Comparison of ENCODE assay signal across 9 mouse cellular contexts in genomic region chr4:129500607-129501566, GRCm38 (mm10). TPM values are rescaled to one million over a fixed set of nuclear protein-coding genes. Genes with fewer than 3 reads are reported as not detected.
DNase-seq lines count a peak whose midpoint lies in the region; ATAC-seq and TF ChIP-seq lines count a peak whose summit lies in the region.
"Had no signal": no experiment of that assay in that cellular context is flagged by ENCODE, and none has a peak within 500 bp of the region (broad histone marks: within the 10 kb centered on the region; RNA-seq: fewer than 3 reads in every experiment).

No protein-coding gene starts in this region.

- peak; percentile 52; the same call in 1 of the 2 replicates for ATAC-seq in frontal cortex, adult (ENCODE audit: low TSS enrichment)
- ATAC-seq in hindbrain, embryonic 11.5 days (ENCODE audit: low FRiP score) = peak; percentile 90

- intact Hi-C loops in left cerebral cortex, adult 2 months (cut with DNase I) = no loop called here

- H3K4me1 ChIP-seq in hindbrain, embryonic 11.5 days (replicated peaks; ENCODE audit: control insufficient read depth, insufficient read depth, low read length) = peaks cover 7% of the 10 kb centered on the region

- H3K9me3 ChIP-seq in hindbrain, embryonic 11.5 days (ENCODE audit: control insufficient read depth, low read length) = no peaks in the 10 kb centered on the region

- peak overlapping the region; percentile 60 for H3K9ac ChIP-seq in hindbrain, embryonic 11.5 days (ENCODE audit: low read depth, low read length)

- no peaks in the 10 kb centered on the region for H3K79me2 ChIP-seq in macrophage (ENCODE audit: inconsistent target)

- peak overlapping the region; percentile 79 for H3K4me2 ChIP-seq in hindbrain, embryonic 11.5 days (replicated peaks; ENCODE audit: low read depth, low read length)

- H3K36me3 ChIP-seq in hindbrain, embryonic 11.5 days (ENCODE audit: control insufficient read depth, insufficient read depth, low read length) = no peaks in the 10 kb centered on the region
- H3K36me3 ChIP-seq in macrophage (ENCODE audit: inconsistent target) = no peaks in the 10 kb centered on the region

- peak overlapping the region; percentile 47 for H3K4me3 ChIP-seq in hindbrain, embryonic 11.5 days (ENCODE audit: low read depth, low read length)
- H3K4me3 ChIP-seq in left cerebral cortex, adult 2 months = peak overlapping the region; percentile 81
- H3K4me3 ChIP-seq in macrophage (ENCODE audit: inconsistent target) = peak overlapping the region; percentile 31

- TF ChIP-seq CTCF in left cerebral cortex, adult 2 months (IDR thresholded peaks at IDR 0.05) = no peak

- peak overlapping the region; percentile 70 for H3K27ac ChIP-seq in hindbrain, embryonic 11.5 days (ENCODE audit: low read depth, low read length)
- H3K27ac ChIP-seq in left cerebral cortex, adult 2 months = peak overlapping the region; percentile 85
- peak overlapping the region; percentile 62 for H3K27ac ChIP-seq in macrophage

- WGBS in hindbrain, embryonic 11.5 days = 2% methylated on average over 43 of the region's 49 CpGs
- 5% methylated on average over 47 of the region's 49 CpGs for WGBS in macrophage (ENCODE audit: missing documents)

- no peaks in the 10 kb centered on the region for H3K27me3 ChIP-seq in hindbrain, embryonic 11.5 days (ENCODE audit: control insufficient read depth, insufficient read depth, low read length)

- DNase-seq in Muller cell, postnatal 12 days (ENCODE audit: inconsistent ontology term) = peak; percentile 95
- peak; percentile 48 for DNase-seq in cerebellum, adult 9-11 months
- DNase-seq in hindbrain, embryonic 11.5 days (ENCODE audit: low spot score) = peak; percentile 90
- DNase-seq in left cerebral cortex, adult 2 months (ENCODE audit: extremely low spot score in 1 of 2, low spot score in 2 of 2) = peak; percentile 55 to 67
- DNase-seq in retina, postnatal 7 days (ENCODE audit: low read depth, low spot score) = peak; percentile 38
- peak; percentile 61 for DNase-seq in urinary bladder, postnatal 10 days (ENCODE audit: low spot score)

RNA-seq across cellular contexts. Expression of gene Fam229a, which starts 9.9 kb away (rescaled TPM):
- not detected in 2 replicates for polyA plus RNA-seq in hindbrain, embryonic 11.5 days (2014; fragmentation: Nextera tagmentation; extraction: Ambion mirVana)
- under 1 TPM in 1 of 2 experiments, not detected in 1; 0.91 TPM for total RNA-seq in left cerebral cortex, adult 2 months (2021)
- not detected for total RNA-seq in macrophage (2018; cell fraction: chromatin; rRNA removed)
- total RNA-seq in macrophage (2018; cell fraction: cytosol; rRNA removed) = not detected
- not detected for total RNA-seq in macrophage (2018; cell fraction: nucleus; rRNA removed)
- not detected in 3 replicates for polyA plus RNA-seq in macrophage (2018)
- total RNA-seq: layer of hippocampus, adult 18-20 months had no signal

RNA-seq across cellular contexts. Expression of gene Tssk3, which starts 10.1 kb away (rescaled TPM):
- polyA plus RNA-seq in hindbrain, embryonic 11.5 days (2014; fragmentation: Nextera tagmentation; extraction: Ambion mirVana) = not detected in 2 replicates
- not detected for total RNA-seq in left cerebral cortex, adult 2 months (2021)
- 1 to 10 TPM in 3 of 26 experiments, under 1 TPM in 3, not detected in 20; 0.59 to 4.2 (median 1.0) TPM for total RNA-seq in macrophage (2018; cell fraction: chromatin; rRNA removed)
- total RNA-seq in macrophage (2018; cell fraction: cytosol; rRNA removed) = under 1 TPM in 6 of 26 experiments, not detected in 20; 0.09 to 0.17 (median 0.13) TPM
- total RNA-seq in macrophage (2018; cell fraction: nucleus; rRNA removed) = 1 to 10 TPM in 1 of 26 experiments, under 1 TPM in 14, not detected in 11; 0.35 to 1.2 (median 0.56) TPM
- not detected in 3 replicates for polyA plus RNA-seq in macrophage (2018)
- total RNA-seq: layer of hippocampus, adult 18-20 months had no signal

RNA-seq across cellular contexts. Expression of gene Marcksl1, which starts 12.5 kb away (rescaled TPM):
- polyA plus RNA-seq in hindbrain, embryonic 11.5 days (2014; fragmentation: Nextera tagmentation; extraction: Ambion mirVana) = 1,707 and 1,864 TPM in 2 replicates
- total RNA-seq in left cerebral cortex, adult 2 months (2021) = 100 to 1,000 TPM in 1 of 2 experiments, 10 to 100 TPM in 1; 96.0 to 102 TPM
- total RNA-seq in macrophage (2018; cell fraction: chromatin; rRNA removed) = 100 to 1,000 TPM in 19 of 26 experiments, 10 to 100 TPM in 5, 1 to 10 TPM in 2; 3.3 to 636 (median 208) TPM
- total RNA-seq in macrophage (2018; cell fraction: cytosol; rRNA removed) = 1,000 to 10,000 TPM in 10 of 26 experiments, 100 to 1,000 TPM in 12, 10 to 100 TPM in 4; 32.9 to 2,330 (median 543) TPM
- total RNA-seq in macrophage (2018; cell fraction: nucleus; rRNA removed) = 1,000 to 10,000 TPM in 10 of 26 experiments, 100 to 1,000 TPM in 14, 10 to 100 TPM in 2; 13.0 to 1,557 (median 896) TPM
- 18.5 to 109 TPM (median 91.5 TPM) in 3 replicates for polyA plus RNA-seq in macrophage (2018)

RNA-seq across cellular contexts. Expression of gene Bsdc1, which starts 39.5 kb away (rescaled TPM):
- polyA plus RNA-seq in hindbrain, embryonic 11.5 days (2014; fragmentation: Nextera tagmentation; extraction: Ambion mirVana) = 25.6 and 26.3 TPM in 2 replicates
- 10 to 100 TPM; 56.6 to 57.8 TPM for total RNA-seq in left cerebral cortex, adult 2 months (2021)
- total RNA-seq in macrophage (2018; cell fraction: chromatin; rRNA removed) = 10 to 100 TPM; 45.5 to 69.8 (median 55.4) TPM
- 10 to 100 TPM; 20.6 to 31.9 (median 25.9) TPM for total RNA-seq in macrophage (2018; cell fraction: cytosol; rRNA removed)
- 10 to 100 TPM; 27.3 to 56.2 (median 37.1) TPM for total RNA-seq in macrophage (2018; cell fraction: nucleus; rRNA removed)
- 17.0 to 25.7 TPM (median 21.5 TPM) in 3 replicates for polyA plus RNA-seq in macrophage (2018)

RNA-seq across cellular contexts. Expression of gene Hdac1, which starts 41.6 kb away (rescaled TPM):
- 206 and 220 TPM in 2 replicates for polyA plus RNA-seq in hindbrain, embryonic 11.5 days (2014; fragmentation: Nextera tagmentation; extraction: Ambion mirVana)
- total RNA-seq in left cerebral cortex, adult 2 months (2021) = 10 to 100 TPM; 26.5 to 29.5 TPM
- total RNA-seq in macrophage (2018; cell fraction: chromatin; rRNA removed) = 100 to 1,000 TPM in 15 of 26 experiments, 10 to 100 TPM in 11; 74.4 to 250 (median 111) TPM
- total RNA-seq in macrophage (2018; cell fraction: cytosol; rRNA removed) = 10 to 100 TPM; 36.2 to 57.7 (median 44.3) TPM
- 100 to 1,000 TPM in 3 of 26 experiments, 10 to 100 TPM in 23; 46.3 to 220 (median 82.6) TPM for total RNA-seq in macrophage (2018; cell fraction: nucleus; rRNA removed)
- 45.9 to 65.7 TPM (median 51.4 TPM) in 3 replicates for polyA plus RNA-seq in macrophage (2018)

Comparison
In these comparisons a context has a peak if more than half of its experiments do, and no peak if none do; other contexts are left out.
1. Peak in every context shown above with its lines: DNase-seq, ATAC-seq, H3K4me3 ChIP-seq and H3K27ac ChIP-seq.
2. DNase-seq: peak in every context shown above with its lines; median percentile 95 in Muller cell, postnatal 12 days; 90 in hindbrain, embryonic 11.5 days; 61 in left cerebral cortex, adult 2 months; 61 in urinary bladder, postnatal 10 days; 48 in cerebellum, adult 9-11 months; 38 in retina, postnatal 7 days.
3. H3K4me3 ChIP-seq: peak in every context shown above with its lines; median percentile 81 in left cerebral cortex, adult 2 months; 47 in hindbrain, embryonic 11.5 days; 31 in macrophage.
4. RNA of gene Marcksl1, which starts 12.5 kb away (polyA plus RNA-seq): 1,707 to 1,864 TPM in hindbrain, embryonic 11.5 days; 18.5 to 109 TPM in macrophage; every median in the first group is over 10 times any median in the second.